Mouse (Mus musculus) liver, embryonic 13.5 days (tissue): ENCODE results near the gene Irs3. TPM values are rescaled to one million over a fixed set of nuclear protein-coding genes. Genes with fewer than 3 reads are reported as not detected.
"Not testable (repeated sequence)": the region's sequence is repeated elsewhere in the genome, so short reads cannot be mapped to it uniquely, and the experiment has no call there.

Experiments used
- ATAC-seq: fragments of 200-750 bp; cut with Nextera tagmentation; 2 replicates; pipeline ENCODE4 v1.8.0; 2017; ENCODE audit warnings: low read depth, mild to moderate bottlenecking, moderate number of reproducible peaks, moderate library complexity
- DNase-seq: peaks from one replicate; pipeline ENCODE4 v3.0.0; 2022
- H3K27ac ChIP-seq: fragments of 300-500 bp; sonication (generic); 2 replicates; pipeline ENCODE4 v1.5.1; 2015; ENCODE audit warnings: moderate library complexity, mild to moderate bottlenecking, inconsistent platforms
- H3K27me3 ChIP-seq: fragments of 300-500 bp; sonication (generic); 2 replicates; pipeline ENCODE4 v1.6.1; 2015; ENCODE audit warnings: mild to moderate bottlenecking, inconsistent platforms
- H3K36me3 ChIP-seq: fragments of 300-500 bp; sonication (generic); 2 replicates; pipeline ENCODE4 v1.6.1; 2015; ENCODE audit warnings: mild to moderate bottlenecking, inconsistent platforms
- H3K4me1 ChIP-seq: fragments of 300-500 bp; sonication (generic); replicated peaks from 2 replicates; pipeline ENCODE4 v1.6.1; 2015; ENCODE audit warnings: inconsistent platforms
- H3K4me2 ChIP-seq: fragments of 300-500 bp; sonication (generic); 2 replicates; pipeline ENCODE4 v1.6.1; 2015; ENCODE audit warnings: inconsistent platforms, mild to moderate bottlenecking, moderate library complexity
- H3K4me3 ChIP-seq: fragments of 300-500 bp; sonication (generic); replicated peaks from 2 replicates; pipeline ENCODE4 v1.5.1; 2015; ENCODE audit warnings: mild to moderate bottlenecking, inconsistent platforms
- H3K9ac ChIP-seq: fragments of 300-500 bp; sonication (generic); 2 replicates; pipeline ENCODE4 v1.6.1; 2015; ENCODE audit warnings: mild to moderate bottlenecking, inconsistent platforms
- H3K9me3 ChIP-seq: fragments of 300-500 bp; sonication (generic); replicated peaks from 2 replicates; pipeline ENCODE4 v1.6.1; 2016; ENCODE audit warnings: inconsistent platforms
- WGBS: fragments of 180-500 bp; shearing (Covaris S2); methylation state at CpG from one replicate; pipeline ENCODE4 v1.1.7; 2015; ENCODE audit not compliant: insufficient replicate concordance; 5-methylcytosine and 5-hydroxymethylcytosine counted together
- polyA plus RNA-seq: library from polyadenylated mRNA; unstranded; fragments of >200 nt; fragmentation: Nextera tagmentation; extraction: Ambion mirVana; gene quantifications from 2 replicates; pipeline ENCODE4 v1.2.1, GENCODE M21; 2015

Gene Irs3
- polyA plus RNA-seq, 1 experiment from 2014 or later, result 0.13 TPM

DNA sequence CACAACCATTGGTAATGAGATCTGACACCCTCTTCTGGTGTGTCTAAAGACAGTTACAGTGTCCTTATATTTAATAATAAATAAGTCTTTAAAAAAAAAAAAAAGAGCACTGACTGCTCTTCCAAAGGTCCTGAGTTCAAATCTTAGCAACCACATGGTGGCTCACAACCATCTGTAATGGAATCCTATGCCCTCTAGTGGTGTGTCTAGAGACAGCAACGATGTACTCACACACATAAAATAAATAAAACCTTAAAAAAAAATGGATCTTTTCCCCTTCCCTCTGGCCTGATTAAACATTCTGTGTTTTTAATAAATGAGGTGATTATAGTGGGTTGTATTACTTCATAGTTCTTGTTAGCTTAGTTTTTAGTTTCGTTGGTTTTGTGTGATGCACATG, 30.6 kb downstream of the Irs3 start:
- H3K4me1 ChIP-seq, result peaks cover 32% of the 10 kb centered on the region
- not testable (repeated sequence) for ATAC-seq
- WGBS, result 78% methylated on average over 2 of the region's 2 CpGs

DNA sequence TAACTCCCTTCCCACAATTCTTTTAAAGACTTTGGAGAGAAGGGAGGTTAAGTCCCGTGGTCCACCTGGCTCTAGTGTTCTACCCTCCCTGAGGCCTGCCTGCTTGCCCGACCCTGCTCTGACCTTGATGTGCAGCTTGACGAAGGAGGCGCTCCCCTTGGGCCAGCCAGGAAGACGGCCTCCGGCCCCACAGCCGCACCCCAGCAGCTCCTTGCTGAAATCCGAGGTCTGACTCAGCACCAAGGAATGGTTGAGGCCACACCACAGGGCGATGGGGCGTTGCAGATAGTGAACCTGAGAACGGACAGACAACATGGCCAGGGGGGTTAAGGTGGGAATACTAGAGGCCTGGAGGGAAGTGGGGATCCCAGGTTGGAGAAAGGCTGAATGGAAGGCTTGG, 32.0 kb downstream of the Irs3 start, which contains the start of gene Pcolce:
Gene Pcolce (minus strand): TSS at position 235 of the 400 bp plus-strand sequence.
- WGBS, result 48% methylated on average over 11 of the region's 11 CpGs
- Histone ChIP-seq H3K27me3 (peaks cover 12% of the 10 kb centered on the region), H3K4me2 (no peak within 1 kb of the TSS), H3K27ac (no peak within 1 kb of the TSS), H3K36me3 (no peaks in the 10 kb centered on the region), H3K4me1 (peaks cover 45% of the 10 kb centered on the region), H3K4me3 (no peak within 1 kb of the TSS), H3K9ac (no peak within 1 kb of the TSS), H3K9me3 (no peaks in the 10 kb centered on the region)
- ATAC-seq, result no peak
- no peak for DNase-seq

More for the DNA sequence above, 30.6 kb downstream of the Irs3 start:
- H3K36me3 ChIP-seq, H3K9me3 ChIP-seq, DNase-seq, H3K27me3 ChIP-seq, H3K4me3 ChIP-seq, H3K9ac ChIP-seq, H3K4me2 ChIP-seq, H3K27ac ChIP-seq: not testable (repeated sequence)

DNA sequence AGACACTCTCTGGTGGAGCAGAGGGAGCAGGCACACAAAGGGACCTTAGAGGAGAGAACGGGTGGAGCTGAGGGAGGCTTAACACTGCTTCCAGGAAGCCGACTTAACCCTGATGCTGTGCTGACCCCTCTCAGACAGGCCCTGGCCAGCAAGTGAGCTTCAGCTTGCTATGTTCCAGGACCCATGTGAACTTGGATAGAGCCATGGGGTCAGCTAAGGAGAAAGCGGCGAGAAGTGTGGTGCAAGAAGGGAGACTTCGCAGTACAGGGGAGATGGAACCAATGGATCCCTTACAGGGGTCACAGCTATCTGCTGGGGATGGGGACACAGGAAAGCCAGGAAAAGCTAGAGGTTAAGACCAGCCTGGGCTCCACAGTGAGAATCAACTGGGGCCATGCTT, 32.4 kb downstream of the Irs3 start:
- Histone ChIP-seq H3K27me3 (peaks cover 17% of the 10 kb centered on the region), H3K4me1 (peaks cover 50% of the 10 kb centered on the region), H3K27ac (no peak overlapping the region), H3K4me3 (no peak overlapping the region), H3K36me3 (no peaks in the 10 kb centered on the region), H3K9me3 (no peaks in the 10 kb centered on the region), H3K4me2 (no peak overlapping the region), H3K9ac (no peak overlapping the region)
- WGBS, result 68% methylated on average over 5 of the region's 5 CpGs
- ATAC-seq, result no peak
- no peak for DNase-seq

DNA sequence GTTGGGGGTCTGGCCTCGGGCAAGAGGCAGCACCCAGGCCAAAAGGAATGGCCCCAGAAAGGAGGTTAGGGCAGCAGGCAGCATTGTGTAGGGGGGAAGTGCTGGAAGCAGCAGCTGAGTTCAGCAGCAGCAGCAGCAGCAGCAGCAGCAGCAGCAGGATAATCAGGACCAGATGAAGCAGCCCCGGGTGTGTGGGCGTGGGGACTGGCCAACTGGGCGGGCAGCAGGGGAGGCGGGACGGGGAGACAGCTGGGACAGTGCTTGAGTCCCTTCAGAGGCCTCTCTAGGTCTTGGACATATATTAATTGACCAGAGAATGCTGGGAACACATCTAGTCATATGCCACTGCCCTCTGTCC, 34.3 kb downstream of the Irs3 start:
- Histone ChIP-seq H3K4me3 (peak overlapping the region; percentile 16; the same call in 1 of the 2 replicates), H3K4me2 (peak overlapping the region; percentile 32), H3K27ac (peak overlapping the region; percentile 74), H3K9ac (0 out of 2 replicates have a peak overlapping the region, but pooled peaks have one; percentile 4), H3K9me3 (no peaks in the 10 kb centered on the region), H3K4me1 (peaks cover 52% of the 10 kb centered on the region), H3K36me3 (peaks cover 4% of the 10 kb centered on the region; the same call in 1 of the 2 replicates), H3K27me3 (peaks cover 20% of the 10 kb centered on the region)
- no peak for DNase-seq
- WGBS, result 24% methylated on average over 6 of the region's 6 CpGs
- ATAC-seq, result peak; percentile 46

DNA sequence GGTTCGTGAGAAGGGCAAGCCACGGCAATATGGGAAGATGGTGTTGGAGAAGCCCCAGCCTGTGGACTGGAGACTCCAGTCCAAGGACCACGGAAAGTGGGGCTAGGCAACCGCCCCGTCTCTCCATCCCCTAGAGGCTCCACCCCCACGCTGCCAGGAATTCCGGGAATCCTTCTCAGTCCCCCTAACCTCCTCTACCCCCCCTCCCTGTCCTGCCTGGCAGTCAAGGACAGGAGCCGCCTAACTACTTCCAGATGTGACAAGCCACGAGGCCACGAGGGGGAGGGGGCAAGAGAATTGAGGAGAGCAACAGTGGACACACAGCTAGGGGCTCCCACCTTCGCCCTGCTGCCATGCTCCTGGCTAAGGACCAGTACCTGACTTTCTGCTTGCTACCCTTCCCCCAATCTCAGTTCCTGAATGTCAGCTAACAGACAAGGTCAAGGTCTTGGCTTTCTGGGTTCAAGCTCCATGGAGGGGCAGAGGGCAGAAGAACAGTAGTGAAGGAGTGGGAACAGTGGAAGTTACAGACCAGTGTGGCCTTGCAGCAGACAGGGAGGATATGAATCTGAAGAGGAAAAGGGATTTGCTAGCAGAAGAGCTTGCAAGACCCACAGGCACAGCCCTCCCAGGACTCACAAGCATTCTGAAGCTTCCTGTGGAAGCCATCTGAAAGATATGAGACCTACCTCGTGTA, 34.8 kb downstream of the Irs3 start:
- no peak for ATAC-seq
- 30% methylated on average over 12 of the region's 12 CpGs for WGBS
- H3K4me3 ChIP-seq, result peak overlapping the region; percentile 16
- peaks cover 57% of the 10 kb centered on the region for H3K4me1 ChIP-seq
- H3K27me3 ChIP-seq, result peaks cover 20% of the 10 kb centered on the region
- H3K36me3 ChIP-seq, result peaks cover 4% of the 10 kb centered on the region; the same call in 1 of the 2 replicates
- H3K27ac ChIP-seq, result peak overlapping the region; percentile 74
- DNase-seq, result no peak
- peak overlapping the region; percentile 29; the same call in 1 of the 2 replicates for H3K9ac ChIP-seq
- peak overlapping the region; percentile 32 for H3K4me2 ChIP-seq
- no peaks in the 10 kb centered on the region for H3K9me3 ChIP-seq

DNA sequence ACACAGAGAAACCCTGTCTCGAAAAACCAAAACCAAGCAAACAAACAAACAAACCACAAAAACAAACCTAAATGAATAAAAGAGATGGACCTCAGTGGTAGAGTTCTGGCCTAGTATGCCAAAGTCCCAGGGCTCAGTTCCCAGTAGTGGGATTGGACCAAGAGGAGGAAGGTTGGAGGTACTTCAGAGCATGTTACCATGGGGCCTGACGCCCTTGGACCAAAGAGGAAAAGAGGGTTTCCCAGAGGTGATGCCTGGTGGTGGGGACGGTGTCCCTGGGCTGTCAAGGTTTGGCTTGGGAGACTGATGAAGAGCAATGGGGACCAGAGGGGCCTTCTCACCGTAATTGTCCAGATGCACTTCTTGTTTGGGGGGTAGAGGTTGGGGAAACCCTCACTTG, 35.5 kb downstream of the Irs3 start:
- Histone ChIP-seq H3K27me3 (peaks cover 20% of the 10 kb centered on the region), H3K4me3 (peak overlapping the region; percentile 16), H3K4me2 (peak overlapping the region; percentile 32), H3K9me3 (no peaks in the 10 kb centered on the region), H3K27ac (0 out of 2 replicates have a peak overlapping the region, but pooled peaks have one; percentile 13), H3K4me1 (peaks cover 64% of the 10 kb centered on the region), H3K9ac (peak overlapping the region; percentile 29; the same call in 1 of the 2 replicates), H3K36me3 (peaks cover 7% of the 10 kb centered on the region; the same call in 1 of the 2 replicates)
- WGBS, result 82% methylated on average over 4 of the region's 4 CpGs
- DNase-seq (no peak), ATAC-seq (no peak)

DNA sequence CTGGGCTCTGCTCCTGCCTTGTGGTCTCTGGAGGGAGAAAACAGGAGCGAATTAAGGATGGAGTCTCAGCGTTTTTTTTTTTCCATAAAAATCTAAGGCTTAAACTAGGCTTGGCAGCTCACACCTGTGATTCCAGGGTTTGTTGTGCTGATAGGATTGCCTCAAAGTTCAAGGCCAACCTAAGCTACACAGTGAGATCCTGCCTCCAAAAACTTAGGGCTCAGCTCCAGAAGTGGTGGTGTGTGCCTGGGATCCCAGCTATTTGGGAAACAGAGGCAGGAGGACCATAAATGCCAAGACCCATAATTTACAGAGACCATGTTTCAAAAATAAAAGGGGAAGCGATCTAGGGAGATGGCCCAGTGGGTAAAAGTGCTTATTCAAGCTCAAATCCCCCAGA, 36.2 kb downstream of the Irs3 start:
- Histone ChIP-seq H3K9ac (no peak overlapping the region), H3K4me2 (no peak overlapping the region), H3K27me3 (peaks cover 20% of the 10 kb centered on the region), H3K27ac (no peak overlapping the region), H3K36me3 (peaks cover 7% of the 10 kb centered on the region; the same call in 1 of the 2 replicates), H3K9me3 (no peaks in the 10 kb centered on the region), H3K4me1 (peaks cover 71% of the 10 kb centered on the region), H3K4me3 (no peak overlapping the region)
- 55% methylated on average over 3 of the region's 3 CpGs for WGBS
- ATAC-seq (no peak), DNase-seq (no peak)

DNA sequence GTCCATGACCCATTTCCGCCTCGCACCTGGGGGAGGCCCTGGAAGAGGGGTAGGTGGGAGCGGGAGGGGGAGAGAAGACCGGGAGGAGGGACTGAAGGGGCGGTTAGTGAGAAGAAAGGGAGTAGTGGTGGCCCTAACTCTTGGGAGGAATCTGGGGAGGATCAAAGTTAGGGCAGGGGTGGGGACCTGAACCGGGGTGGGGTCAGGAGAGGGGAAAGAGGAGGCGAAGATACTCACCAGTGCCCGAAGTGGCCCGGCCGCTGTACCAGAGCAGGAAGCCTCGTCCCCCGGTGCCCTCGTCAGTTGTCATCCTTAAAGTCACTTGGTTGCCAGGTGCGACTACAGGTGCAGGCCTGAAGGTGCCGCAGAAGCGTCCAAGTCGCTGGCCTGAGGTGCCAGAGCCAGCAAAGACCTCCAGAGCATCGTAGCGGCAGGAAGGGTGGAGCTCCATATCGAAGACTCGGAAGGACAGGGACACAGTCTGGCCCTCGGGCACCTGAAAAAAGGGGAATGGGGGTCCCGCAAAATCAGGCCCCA, 36.8 kb downstream of the Irs3 start:
- no peak overlapping the region; the same call in 1 of the 2 replicates for H3K27ac ChIP-seq
- peaks cover 75% of the 10 kb centered on the region for H3K4me1 ChIP-seq
- 45% methylated on average over 22 of the region's 23 CpGs for WGBS
- no peaks in the 10 kb centered on the region for H3K9me3 ChIP-seq
- H3K4me3 ChIP-seq, result no peak overlapping the region
- no peak for DNase-seq
- H3K27me3 ChIP-seq, result peaks cover 20% of the 10 kb centered on the region
- peaks cover 7% of the 10 kb centered on the region; the same call in 1 of the 2 replicates for H3K36me3 ChIP-seq
- ATAC-seq, result no peak
- 0 out of 2 replicates have a peak overlapping the region, but pooled peaks have one; percentile 9 for H3K9ac ChIP-seq
- 0 out of 2 replicates have a peak overlapping the region, but pooled peaks have one; percentile 10 for H3K4me2 ChIP-seq

DNA sequence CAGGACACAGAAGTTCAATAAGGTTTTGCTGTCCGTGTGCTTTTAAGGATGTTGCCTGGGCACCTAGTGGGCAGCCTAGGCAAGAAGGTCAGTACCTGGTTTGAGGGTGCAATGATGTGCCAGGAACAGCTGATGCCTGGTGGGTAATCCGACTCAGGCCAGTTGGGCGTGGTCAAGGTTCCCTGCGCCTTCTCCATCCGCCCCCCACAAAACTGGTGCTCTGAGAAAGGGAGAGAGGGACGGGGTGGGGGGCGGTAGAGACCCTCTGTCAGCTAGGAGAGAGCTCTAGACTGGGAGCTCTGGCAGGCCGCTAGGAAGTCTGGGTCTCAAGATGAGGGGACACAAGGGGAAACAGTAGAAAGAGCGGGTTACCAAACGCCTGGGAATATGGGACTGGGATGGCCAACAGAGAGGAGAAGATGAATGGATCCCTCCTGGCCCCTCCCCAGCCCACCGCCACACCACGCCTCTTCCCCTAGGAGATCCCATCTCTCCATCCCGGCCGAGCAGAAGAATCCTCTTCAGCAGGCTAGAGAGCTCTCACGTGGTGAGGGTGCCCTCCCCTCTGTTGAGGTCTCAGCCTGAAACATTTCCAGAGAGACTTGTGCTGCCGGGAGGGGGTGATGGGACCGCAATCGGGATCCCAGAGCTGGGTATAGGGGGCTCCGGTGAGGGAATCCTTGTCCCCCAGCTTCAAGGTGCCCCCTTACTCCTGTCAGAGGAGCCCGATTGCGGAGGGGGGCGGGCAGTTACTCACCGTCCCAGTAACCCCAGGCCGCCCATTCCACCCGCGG, 37.5 kb downstream of the Irs3 start:
- H3K36me3 ChIP-seq, result peaks cover 7% of the 10 kb centered on the region; the same call in 1 of the 2 replicates
- H3K27ac ChIP-seq, result no peak overlapping the region; the same call in 1 of the 2 replicates
- no peaks in the 10 kb centered on the region for H3K9me3 ChIP-seq
- H3K4me1 ChIP-seq, result peaks cover 76% of the 10 kb centered on the region
- ATAC-seq, result no peak
- WGBS, result 41% methylated on average over 26 of the region's 26 CpGs
- 0 out of 2 replicates have a peak overlapping the region, but pooled peaks have one; percentile 10 for H3K4me2 ChIP-seq
- H3K27me3 ChIP-seq, result peaks cover 20% of the 10 kb centered on the region
- 0 out of 2 replicates have a peak overlapping the region, but pooled peaks have one; percentile 15 for H3K9ac ChIP-seq
- H3K4me3 ChIP-seq, result no peak overlapping the region
- no peak for DNase-seq

DNA sequence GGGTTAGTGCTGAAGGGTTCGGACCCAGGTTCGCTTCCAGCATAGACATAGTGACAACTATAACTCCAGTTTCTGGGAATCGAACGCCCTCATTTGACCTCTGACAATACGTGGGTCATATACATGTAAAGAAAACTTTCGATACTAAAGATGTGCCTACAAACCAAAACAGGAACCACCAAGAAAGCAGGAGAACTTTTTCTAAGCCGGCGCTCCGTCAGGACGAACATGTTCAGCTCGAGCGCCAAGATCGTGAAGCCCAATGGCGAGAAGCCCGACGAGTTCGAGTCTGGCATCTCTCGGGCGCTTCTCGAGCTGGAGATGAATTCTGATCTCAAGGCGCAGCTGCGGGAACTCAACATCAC, 44.2 kb downstream of the Irs3 start:
- no peaks in the 10 kb centered on the region for H3K27me3 ChIP-seq
- under 1% methylated on average over 22 of the region's 22 CpGs for WGBS
- H3K4me3 ChIP-seq, result peak overlapping the region; percentile 83
- peaks cover 80% of the 10 kb centered on the region for H3K4me1 ChIP-seq
- H3K36me3 ChIP-seq, result peaks cover 19% of the 10 kb centered on the region
- peak overlapping the region; percentile 85 for H3K27ac ChIP-seq
- ATAC-seq, result no peak
- no peaks in the 10 kb centered on the region for H3K9me3 ChIP-seq
- peak; percentile 32 for DNase-seq
- peak overlapping the region; percentile 78 for H3K9ac ChIP-seq
- H3K4me2 ChIP-seq, result peak overlapping the region; percentile 100
